Mouse (Mus musculus) limb, embryonic 10.5 days (tissue): ENCODE results near the gene Nrip2. TPM values are rescaled to one million over a fixed set of nuclear protein-coding genes. Genes with fewer than 3 reads are reported as not detected.
A peak's percentile ranks its signal among the peaks of the same experiment; 100 is the strongest.

Experiments
- DNase-seq: peaks from one replicate; pipeline ENCODE4 v3.0.0-alpha.2; 2017; ENCODE audit warnings: low spot score
- H3K27ac ChIP-seq: fragments of 300-500 bp; sonication (generic); 2 replicates; pipeline ENCODE4 v1.5.1; 2016; ENCODE audit warnings: mild to moderate bottlenecking
- H3K27me3 ChIP-seq: fragments of 300-500 bp; sonication (generic); 2 replicates; pipeline ENCODE4 v1.6.1; 2016; ENCODE audit warnings: low read depth, mild to moderate bottlenecking; ENCODE audit not compliant: poor library complexity, severe bottlenecking
- H3K36me3 ChIP-seq: fragments of 300-500 bp; sonication (generic); 2 replicates; pipeline ENCODE4 v1.6.1; 2016; ENCODE audit warnings: mild to moderate bottlenecking, moderate library complexity
- H3K4me1 ChIP-seq: fragments of 300-500 bp; sonication (generic); 2 replicates; pipeline ENCODE4 v1.6.1; 2016
- H3K4me3 ChIP-seq: fragments of 300-500 bp; sonication (generic); 2 replicates; pipeline ENCODE4 v1.5.1; 2016; ENCODE audit warnings: mild to moderate bottlenecking, moderate library complexity
- H3K9me3 ChIP-seq: fragments of 300-500 bp; sonication (generic); replicated peaks from 2 replicates; pipeline ENCODE4 v1.6.1; 2016; ENCODE audit warnings: mild to moderate bottlenecking
- WGBS: fragments of 180-500 bp; shearing (Covaris S2); methylation state at CpG from one replicate; pipeline ENCODE4 v1.1.7; 2016; 5-methylcytosine and 5-hydroxymethylcytosine counted together
- polyA plus RNA-seq: library from polyadenylated mRNA; unstranded; fragments of >200 nt; fragmentation: Nextera tagmentation; extraction: Ambion mirVana; gene quantifications from 2 replicates; pipeline ENCODE4 v1.2.1, GENCODE M21; 2016

The Nrip2 gene
- polyA plus RNA-seq, 1 experiment from 2014 or later: 2.3 TPM

DNA sequence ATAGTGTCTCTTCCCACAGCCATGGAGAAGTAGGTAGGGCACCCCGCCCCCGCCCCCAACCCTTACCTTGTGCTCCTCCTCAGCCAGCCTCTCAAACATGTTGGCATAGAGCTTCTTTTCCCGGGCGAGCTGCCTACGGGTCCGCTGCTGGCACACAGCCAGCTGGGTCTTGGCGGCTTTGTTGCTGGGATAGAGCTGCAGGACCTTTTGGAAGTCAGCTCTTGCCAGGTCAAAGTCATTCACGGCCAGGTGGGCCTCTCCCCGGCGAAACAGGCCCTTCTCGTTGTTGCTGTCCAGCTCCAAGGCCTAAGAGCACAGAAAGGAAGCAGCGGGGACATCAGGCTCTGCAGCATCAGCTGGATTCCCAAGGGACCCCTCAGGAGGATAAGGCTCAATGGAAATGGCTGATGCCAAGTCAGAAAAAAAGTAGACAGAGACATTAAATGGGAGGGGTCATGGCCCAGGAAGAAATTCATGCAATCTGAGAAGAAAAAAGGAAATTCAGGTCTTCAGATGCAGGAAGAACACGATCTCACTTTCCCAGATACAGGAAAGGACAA is 33.3 kb downstream of the Nrip2 start:
- H3K9me3 ChIP-seq: no peaks in the 10 kb centered on the region
- peaks cover 11% of the 10 kb centered on the region for H3K4me1 ChIP-seq
- H3K36me3 ChIP-seq: peaks cover 94% of the 10 kb centered on the region
- no peaks in the 10 kb centered on the region for H3K27me3 ChIP-seq
- no peak overlapping the region for H3K27ac ChIP-seq
- WGBS: 96% methylated on average over 13 of the region's 13 CpGs
- no peak overlapping the region for H3K4me3 ChIP-seq
- DNase-seq: no peak

DNA sequence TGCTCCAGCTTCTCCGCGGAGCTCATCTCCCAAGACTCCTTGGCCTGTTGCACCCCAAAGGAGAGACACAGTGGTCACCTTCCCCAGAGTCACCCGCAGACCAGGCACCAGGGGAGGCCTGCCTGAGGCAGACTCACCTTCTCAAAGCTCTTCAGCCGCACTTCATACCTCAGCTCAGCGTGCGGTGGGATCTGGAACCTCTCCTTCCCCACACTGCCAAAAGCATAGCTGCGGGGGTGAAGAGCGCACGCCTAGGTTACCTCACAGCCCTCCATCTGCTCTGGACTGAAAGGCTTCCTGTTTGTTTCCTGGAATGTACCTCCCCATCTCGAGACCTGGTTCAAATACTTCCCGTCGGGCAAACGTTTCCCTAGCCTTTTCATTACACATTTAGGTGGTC is 34.5 kb downstream of the Nrip2 start:
- peaks cover 83% of the 10 kb centered on the region for H3K36me3 ChIP-seq
- no peaks in the 10 kb centered on the region for H3K9me3 ChIP-seq
- no peaks in the 10 kb centered on the region for H3K27me3 ChIP-seq
- 96% methylated on average over 13 of the region's 13 CpGs for WGBS
- H3K4me1 ChIP-seq: peaks cover 11% of the 10 kb centered on the region
- no peak overlapping the region for H3K27ac ChIP-seq
- no peak overlapping the region for H3K4me3 ChIP-seq
- no peak for DNase-seq

DNA sequence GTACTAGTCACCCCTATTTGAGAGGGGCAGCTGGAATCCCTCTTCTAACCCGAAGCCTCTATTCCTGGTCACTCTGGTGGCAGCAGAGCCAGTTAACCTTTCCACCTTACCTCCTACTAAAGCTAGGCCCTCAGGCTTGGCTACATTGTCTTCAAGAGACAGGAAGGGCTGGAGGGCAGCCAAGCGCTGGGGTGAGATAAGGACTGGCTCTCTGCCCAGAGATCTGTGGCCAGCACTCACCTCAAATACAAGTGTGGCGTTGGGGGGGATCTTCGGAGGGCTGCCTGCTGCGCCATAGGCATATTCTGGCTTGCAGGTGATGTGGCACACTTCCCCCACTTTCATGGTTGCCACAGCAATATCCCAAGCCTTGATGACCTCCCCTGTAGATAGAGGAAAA is 36.4 kb downstream of the Nrip2 start:
- no peak overlapping the region; the same call in 1 of the 2 replicates for H3K4me3 ChIP-seq
- H3K27ac ChIP-seq: no peak overlapping the region
- peaks cover 20% of the 10 kb centered on the region for H3K4me1 ChIP-seq
- H3K27me3 ChIP-seq: no peaks in the 10 kb centered on the region
- WGBS: 96% methylated on average over 5 of the region's 5 CpGs
- peaks cover 64% of the 10 kb centered on the region for H3K36me3 ChIP-seq
- no peak for DNase-seq
- H3K9me3 ChIP-seq: no peaks in the 10 kb centered on the region

DNA sequence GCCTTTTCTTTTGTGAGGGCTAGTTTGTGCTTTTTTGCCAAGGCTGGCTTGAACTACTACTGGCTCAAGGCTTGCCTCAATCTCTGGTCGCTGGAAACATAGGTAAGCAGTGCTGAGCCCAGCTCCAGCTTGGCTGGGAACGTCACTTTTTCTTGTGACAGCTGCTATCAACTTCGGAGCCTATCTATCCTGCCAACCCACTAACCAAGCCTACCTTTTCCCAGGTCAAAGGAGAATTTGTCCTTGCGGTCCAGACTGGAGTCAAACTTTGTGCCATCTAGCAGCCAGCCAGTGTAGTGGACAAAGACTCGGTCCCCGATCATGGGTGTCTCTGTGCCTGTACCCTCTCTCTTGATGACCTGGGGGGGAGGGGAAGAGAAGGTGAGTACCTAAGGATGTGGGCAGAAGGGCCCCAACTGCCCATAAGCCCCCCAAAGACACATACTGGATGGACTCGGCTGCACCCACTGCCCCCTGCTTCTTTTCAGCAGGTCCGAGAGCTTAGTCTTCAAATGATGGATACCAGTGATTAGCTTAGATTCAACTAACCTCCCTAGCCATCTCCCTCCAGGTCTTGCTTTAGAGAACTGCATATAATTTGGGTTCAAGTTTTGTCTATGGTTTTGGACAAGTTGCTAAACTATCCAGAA is 37.4 kb downstream of the Nrip2 start:
- no peaks in the 10 kb centered on the region for H3K9me3 ChIP-seq
- no peak for DNase-seq
- 93% methylated on average over 8 of the region's 8 CpGs for WGBS
- peak overlapping the region; percentile 99 for H3K4me3 ChIP-seq
- peaks cover 20% of the 10 kb centered on the region for H3K4me1 ChIP-seq
- no peaks in the 10 kb centered on the region for H3K27me3 ChIP-seq
- H3K36me3 ChIP-seq: peaks cover 54% of the 10 kb centered on the region
- peak overlapping the region; percentile 98 for H3K27ac ChIP-seq

DNA sequence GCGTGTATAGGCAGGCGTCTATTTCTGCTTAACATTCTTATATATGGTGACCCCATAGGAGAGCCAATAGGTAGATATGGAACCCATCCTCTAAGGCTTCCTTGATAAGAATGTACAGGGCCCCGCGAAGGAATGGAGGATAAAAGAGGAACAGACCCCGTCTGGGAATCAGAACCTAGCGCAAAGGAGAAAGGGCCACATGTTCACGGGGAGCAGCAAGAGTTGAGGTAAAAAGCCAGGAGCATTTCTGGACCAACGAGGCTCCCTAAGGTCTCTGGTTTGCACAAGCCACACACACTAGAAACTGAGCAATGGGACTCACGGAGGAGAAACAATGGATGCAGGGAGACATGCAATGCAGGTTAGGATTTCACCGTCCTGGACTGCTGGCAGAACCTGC is 38.2 kb downstream of the Nrip2 start:
- Histone ChIP-seq H3K27ac (peak overlapping the region; percentile 98), H3K9me3 (no peaks in the 10 kb centered on the region), H3K36me3 (peaks cover 46% of the 10 kb centered on the region), H3K4me1 (peaks cover 20% of the 10 kb centered on the region), H3K4me3 (peak overlapping the region; percentile 99), H3K27me3 (no peaks in the 10 kb centered on the region)
- no peak for DNase-seq
- 6% methylated on average over 10 of the region's 10 CpGs for WGBS

DNA sequence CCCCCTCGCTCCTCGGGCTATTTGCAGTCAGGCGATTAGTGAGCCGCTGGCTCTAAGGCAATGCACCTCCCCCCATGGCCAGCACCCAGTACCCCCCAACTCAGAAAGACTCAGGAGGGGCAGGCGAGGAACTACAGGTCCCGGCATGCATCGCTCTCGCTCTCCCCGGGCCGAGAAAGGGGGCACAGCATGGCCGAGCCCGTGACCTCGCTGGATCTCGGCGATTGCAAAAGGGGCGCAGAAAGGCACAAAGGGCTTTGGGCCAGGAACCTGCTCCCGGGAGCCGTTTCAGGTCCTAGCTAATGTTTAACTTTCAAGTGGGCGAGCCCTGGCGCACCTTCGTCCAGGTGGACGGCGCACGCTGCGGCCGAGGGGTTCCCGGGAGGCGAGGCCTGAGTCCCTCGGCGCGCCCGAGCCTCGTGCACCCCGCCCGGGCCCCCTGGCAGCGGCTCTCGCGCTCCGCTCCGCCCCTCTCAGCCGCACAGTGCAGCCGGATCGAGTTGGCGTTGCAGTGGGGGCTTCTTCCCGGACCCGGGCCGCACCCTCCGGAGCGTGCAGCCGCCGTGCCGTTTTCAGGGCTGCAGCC is 38.7 kb downstream of the Nrip2 start:
- Histone ChIP-seq H3K36me3 (peaks cover 41% of the 10 kb centered on the region), H3K4me3 (peak overlapping the region; percentile 99), H3K4me1 (peaks cover 20% of the 10 kb centered on the region), H3K27me3 (no peaks in the 10 kb centered on the region), H3K9me3 (no peaks in the 10 kb centered on the region), H3K27ac (peak overlapping the region; percentile 98)
- DNase-seq: peak; percentile 82
- under 1% methylated on average over 52 of the region's 52 CpGs for WGBS

DNA sequence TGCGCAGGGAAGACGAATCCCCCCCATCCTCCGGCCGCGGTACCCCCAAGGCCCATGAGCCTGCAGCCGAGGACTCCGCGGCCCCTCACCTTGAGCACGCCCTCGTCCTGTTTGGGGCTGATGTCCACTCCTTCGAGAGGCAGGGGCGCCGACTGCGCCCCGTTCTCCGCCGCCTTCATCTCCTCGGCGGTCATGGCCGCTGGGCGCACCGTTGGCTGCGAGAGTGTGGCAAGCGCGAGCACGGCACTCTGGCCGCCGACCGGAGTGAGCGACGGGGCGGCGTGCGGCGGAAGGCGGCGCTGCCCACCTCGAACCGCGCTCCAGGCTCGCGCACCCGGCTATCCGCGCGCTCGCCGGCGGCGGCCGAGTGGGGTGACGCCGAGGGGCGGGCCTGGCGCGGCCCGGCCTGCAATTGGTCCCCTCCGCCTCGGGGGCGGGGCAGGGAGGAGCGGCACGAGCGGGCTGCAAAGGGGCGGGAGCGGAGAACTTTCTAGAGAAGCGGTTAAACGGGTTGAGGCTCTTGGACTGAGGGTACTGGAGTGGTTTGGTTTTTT is 39.3 kb downstream of the Nrip2 start, which contains the start of gene Fkbp4:
TSS of gene Fkbp4 (minus strand) at position 361 of the 554 bp plus-strand sequence.
- H3K36me3 ChIP-seq: peaks cover 35% of the 10 kb centered on the region
- no peaks in the 10 kb centered on the region for H3K9me3 ChIP-seq
- peaks cover 20% of the 10 kb centered on the region for H3K4me1 ChIP-seq
- H3K27me3 ChIP-seq: no peaks in the 10 kb centered on the region
- DNase-seq: peak; percentile 94
- under 1% methylated on average over 67 of the region's 67 CpGs for WGBS
- H3K4me3 ChIP-seq: peak within 1 kb of the TSS; percentile 99
- peak within 1 kb of the TSS; percentile 98 for H3K27ac ChIP-seq

DNA sequence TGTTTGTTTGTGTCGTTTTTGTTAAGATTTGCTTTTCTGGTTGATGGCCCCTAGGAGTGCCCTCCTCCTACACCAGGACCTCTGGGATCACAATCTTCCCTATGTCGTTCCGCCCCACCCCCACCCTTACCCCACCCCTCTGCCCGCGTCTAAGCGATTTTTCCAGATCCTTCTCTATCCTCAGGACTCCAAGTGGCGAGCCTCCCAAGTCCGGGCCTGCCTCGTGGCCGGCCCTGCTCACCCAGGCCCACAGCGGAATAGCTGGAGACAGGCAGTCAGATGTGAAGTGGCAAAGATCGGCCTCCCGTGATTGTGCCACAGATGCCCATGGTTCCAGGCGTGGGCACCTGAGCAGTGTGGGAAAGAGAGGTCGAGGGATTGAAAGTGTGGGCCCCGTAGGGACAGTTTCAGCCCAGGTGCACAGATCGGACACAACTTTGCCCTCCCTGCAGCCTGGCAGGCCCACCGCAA is 39.8 kb downstream of the Nrip2 start:
- no peaks in the 10 kb centered on the region for H3K27me3 ChIP-seq
- no peaks in the 10 kb centered on the region for H3K9me3 ChIP-seq
- H3K36me3 ChIP-seq: peaks cover 30% of the 10 kb centered on the region
- 32% methylated on average over 18 of the region's 18 CpGs for WGBS
- H3K4me1 ChIP-seq: peaks cover 20% of the 10 kb centered on the region
- no peak for DNase-seq
- peak overlapping the region; percentile 98 for H3K27ac ChIP-seq
- peak overlapping the region; percentile 99 for H3K4me3 ChIP-seq

DNA sequence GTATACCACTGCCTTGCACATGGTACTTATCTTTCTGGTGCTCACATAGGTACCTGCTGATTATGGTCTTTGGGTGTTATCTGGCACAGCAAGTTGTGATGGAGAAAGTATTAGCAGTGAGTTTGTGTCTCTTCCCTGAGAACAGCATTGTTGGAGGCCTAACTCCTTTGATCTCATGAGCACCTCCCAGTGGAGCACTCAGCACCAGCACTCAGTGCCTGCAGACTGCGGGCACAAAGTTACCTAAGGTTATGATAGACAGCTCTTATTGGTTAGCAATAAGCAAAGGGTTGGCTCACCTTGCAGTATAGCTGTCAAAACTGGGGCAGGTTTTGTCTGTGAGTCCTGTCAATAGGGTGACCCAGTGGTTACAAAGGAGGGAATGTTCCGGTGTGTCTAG is 41.1 kb downstream of the Nrip2 start:
- H3K9me3 ChIP-seq: no peaks in the 10 kb centered on the region
- H3K36me3 ChIP-seq: peaks cover 16% of the 10 kb centered on the region
- WGBS: 93% methylated on average over 2 of the region's 2 CpGs
- H3K4me3 ChIP-seq: no peak overlapping the region
- H3K4me1 ChIP-seq: peaks cover 20% of the 10 kb centered on the region
- no peak for DNase-seq
- H3K27me3 ChIP-seq: no peaks in the 10 kb centered on the region
- no peak overlapping the region for H3K27ac ChIP-seq

DNA sequence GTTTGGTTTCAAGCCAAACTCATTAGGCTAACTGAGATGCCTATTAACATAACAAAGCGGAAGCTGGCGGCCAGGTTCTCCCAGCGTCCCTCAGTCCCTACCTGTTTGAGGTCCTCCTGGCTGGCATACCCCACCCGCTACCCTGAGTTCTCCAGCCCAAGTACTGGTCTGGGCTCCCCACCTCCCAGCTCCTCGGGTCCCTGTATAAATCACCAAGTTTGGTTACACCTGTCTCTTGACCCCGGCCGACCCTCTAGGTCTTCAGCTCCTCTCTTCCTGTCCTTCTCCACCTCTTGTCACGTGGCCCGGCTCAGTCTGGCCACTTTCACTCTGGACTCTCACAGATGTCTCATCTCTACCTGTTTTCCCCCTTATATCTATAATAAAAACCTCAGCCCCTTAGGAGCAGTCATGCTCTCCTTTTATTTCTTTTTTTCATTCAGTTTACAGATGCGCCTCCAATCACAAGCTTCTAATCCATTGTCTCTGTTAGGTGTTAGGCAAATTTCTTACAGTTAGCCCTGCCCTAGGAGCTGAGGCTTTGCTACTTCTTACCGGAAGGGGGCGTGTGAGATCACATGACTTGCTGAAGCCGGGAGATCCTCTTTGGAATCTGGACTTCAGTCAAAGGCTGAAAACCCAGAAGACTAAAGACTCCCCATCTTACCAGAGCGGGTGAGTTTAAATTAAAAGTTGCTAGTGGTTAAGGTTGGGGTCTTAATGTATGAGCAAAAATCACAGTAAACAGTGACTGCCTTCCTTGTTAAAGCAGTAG is 46.9 kb downstream of the Nrip2 start:
- H3K36me3 ChIP-seq: no peaks in the 10 kb centered on the region
- H3K27me3 ChIP-seq: no peaks in the 10 kb centered on the region
- no peaks in the 10 kb centered on the region for H3K9me3 ChIP-seq
- H3K4me3 ChIP-seq: peak overlapping the region; percentile 28
- WGBS: 12% methylated on average over 14 of the region's 14 CpGs
- H3K4me1 ChIP-seq: peaks cover 5% of the 10 kb centered on the region; the same call in 1 of the 2 replicates
- H3K27ac ChIP-seq: no peak overlapping the region
- peak; percentile 56 for DNase-seq

DNA sequence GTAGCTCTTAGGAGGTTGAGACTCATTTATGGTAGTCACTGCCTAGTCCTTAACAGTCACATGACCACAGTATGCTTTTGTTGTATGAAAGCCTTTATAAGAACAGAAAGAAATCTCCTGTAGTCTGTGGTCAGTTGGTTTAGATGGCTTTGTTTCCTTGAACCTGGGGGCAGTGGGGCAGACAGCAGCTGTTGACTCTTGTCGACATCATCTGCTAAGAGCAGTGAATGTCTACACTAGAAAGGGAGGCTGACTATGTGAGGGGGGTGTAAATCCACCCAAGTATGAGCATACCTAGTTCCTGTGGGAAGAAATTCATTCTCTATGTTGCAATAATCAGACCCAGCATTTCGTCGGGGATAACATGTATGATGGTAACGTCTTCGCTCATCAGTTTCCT is 48.0 kb downstream of the Nrip2 start:
- no peaks in the 10 kb centered on the region for H3K27me3 ChIP-seq
- WGBS: over 99% methylated on average over 5 of the region's 5 CpGs

DNA sequence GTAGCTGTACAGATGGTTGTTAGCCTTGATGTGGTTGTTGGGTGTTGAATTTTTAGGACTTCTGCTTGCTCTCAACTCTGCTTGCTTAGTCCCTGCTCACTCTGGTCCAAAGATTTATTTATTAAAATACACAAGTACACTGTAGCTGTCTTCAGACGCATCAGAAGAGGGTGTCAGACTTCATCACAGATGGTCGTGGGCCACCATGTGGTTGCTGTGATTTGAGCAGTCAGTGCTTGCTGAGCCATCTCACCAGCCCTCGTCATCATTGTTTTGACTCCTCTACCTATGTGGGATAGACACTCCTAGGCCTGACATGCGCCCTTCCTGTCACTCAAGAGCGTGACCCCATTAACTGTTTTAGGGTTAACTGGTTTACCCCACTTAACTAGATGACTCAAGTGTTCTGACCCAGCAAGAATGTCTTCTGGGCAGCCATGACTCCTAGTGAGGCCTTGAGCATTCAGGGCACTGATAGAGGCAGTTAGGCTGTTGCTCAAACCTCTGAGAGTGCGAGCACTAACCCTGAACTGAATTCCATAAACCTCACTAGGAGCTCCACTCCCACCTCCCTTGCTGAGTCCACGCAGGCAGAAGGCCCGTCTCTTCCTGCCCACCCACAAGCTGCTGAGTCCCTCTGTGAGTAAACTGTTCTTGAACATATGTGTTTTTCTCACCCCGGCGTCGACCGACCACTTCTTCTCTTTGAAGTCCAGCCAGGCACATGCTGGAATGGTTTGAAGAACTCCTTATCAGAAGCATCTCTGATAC is 56.9 kb downstream of the Nrip2 start:
- Histone ChIP-seq H3K4me1 (0 out of 2 replicates have a peak, but pooled peaks cover 6% of the 10 kb centered on the region), H3K4me3 (no peak overlapping the region), H3K27ac (no peak overlapping the region), H3K27me3 (no peaks in the 10 kb centered on the region), H3K36me3 (no peaks in the 10 kb centered on the region), H3K9me3 (no peaks in the 10 kb centered on the region)
- WGBS: 82% methylated on average over 12 of the region's 12 CpGs
- no peak for DNase-seq

More for the DNA sequence above, 48.0 kb downstream of the Nrip2 start:
- Histone ChIP-seq H3K27ac (no peak overlapping the region), H3K9me3 (no peaks in the 10 kb centered on the region), H3K4me1 (peaks cover 6% of the 10 kb centered on the region; the same call in 1 of the 2 replicates), H3K4me3 (no peak overlapping the region), H3K36me3 (no peaks in the 10 kb centered on the region)
- DNase-seq: no peak
